Mouse (Mus musculus): ENCODE results near the gene Megf11.
"Not testable (repeated sequence)": the region's sequence is repeated elsewhere in the genome, so short reads cannot be mapped to it uniquely, and the experiment has no call there.

DNA sequence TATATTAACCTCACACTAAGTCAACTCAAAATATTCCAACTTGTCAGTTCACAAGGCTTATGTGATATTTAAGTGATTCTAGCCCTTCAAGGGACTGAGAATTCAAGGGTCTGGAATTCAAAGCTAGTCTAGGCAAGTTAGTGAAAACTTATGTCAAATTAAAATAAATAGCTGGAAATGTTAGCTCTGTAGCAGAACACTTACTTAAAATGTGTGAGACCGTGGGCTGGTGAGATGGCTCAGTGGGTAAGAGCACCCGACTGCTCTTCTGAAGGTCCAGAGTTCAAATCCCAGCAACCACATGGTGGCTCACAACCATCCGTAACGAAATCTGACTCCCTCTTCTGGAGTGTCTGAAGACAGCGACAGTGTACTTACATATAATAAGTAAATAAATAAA, 324.9 kb downstream of the Megf11 start:
- TF ChIP-seq CTCF (IDR thresholded peaks at IDR 0.05; ENCODE audit: low read depth, low read length); GATA1 (IDR thresholded peaks at IDR 0.05; ENCODE audit: borderline replicate concordance, low read length): not testable (repeated sequence)

Measured in G1E (cell line).